ENCODE assay signal across 25 mouse cellular contexts in the genomic region with DNA sequence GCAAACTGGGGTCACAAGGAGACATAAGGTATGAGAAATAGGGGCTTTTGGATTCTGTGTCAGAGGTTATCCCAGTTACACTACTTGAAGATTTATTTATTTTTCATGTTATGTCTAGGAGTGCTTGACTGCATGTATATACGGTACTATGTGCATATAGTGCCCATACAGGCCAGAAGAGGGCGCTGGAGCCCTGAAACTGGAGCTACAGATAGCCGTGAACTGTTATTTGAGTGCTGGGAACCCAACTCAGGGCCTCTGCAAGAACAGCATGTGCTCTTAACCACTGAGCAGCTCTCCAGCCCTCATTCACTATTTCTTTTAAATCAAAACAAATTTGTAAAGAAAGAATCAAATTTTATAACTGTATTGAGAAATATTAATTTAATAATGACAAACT.
DNase-seq lines count a peak whose midpoint lies in the region; ATAC-seq and TF ChIP-seq lines count a peak whose summit lies in the region.
"Had no signal": no experiment of that assay in that cellular context is flagged by ENCODE, and none has a peak within 500 bp of the region (broad histone marks: within the 10 kb centered on the region; RNA-seq: fewer than 3 reads in every experiment).

No protein-coding gene starts in this region.

- no peak for ATAC-seq in CD4-positive, CD25-positive, alpha-beta regulatory T cell, adult 4 months
- ATAC-seq in midbrain, postnatal 0 days (ENCODE audit: low FRiP score) = no peak
- ATAC-seq in midbrain, embryonic 13.5 days = no peak
- ATAC-seq in Patski = no peak
- ATAC-seq in erythroblast, adult 5-6 weeks (replicated peaks; ENCODE audit: low FRiP score, poor library complexity, severe bottlenecking) = no peak
- ATAC-seq: forebrain, embryonic 16.5 days; intestine, embryonic 15.5 days; midbrain, embryonic 16.5 days had no signal

- CTCF ChIA-PET in Patski (lab: Charles Lee) = no interaction called here

- intact Hi-C loops in gastrocnemius, postnatal 36 days (cut with DNase I) = no loop called here

- in situ Hi-C loops in Patski (cut with MboI; ENCODE audit: low pct_unique_long_range_greater_than_20kb) = no loop called here

- H3K9me3 ChIP-seq in midbrain, postnatal 0 days (ENCODE audit: low read length) = no peaks in the 10 kb centered on the region
- no peaks in the 10 kb centered on the region for H3K9me3 ChIP-seq in midbrain, embryonic 13.5 days
- H3K9me3 ChIP-seq: embryonic facial prominence, embryonic 15.5 days; intestine, embryonic 15.5 days; limb, embryonic 13.5 days; liver, embryonic 15.5 days; neural tube, embryonic 15.5 days had no signal

- no peak overlapping the region for H3K27ac ChIP-seq in midbrain, postnatal 0 days (ENCODE audit: low read depth, low read length)
- no peak overlapping the region for H3K27ac ChIP-seq in midbrain, embryonic 13.5 days
- H3K27ac ChIP-seq: embryonic facial prominence, embryonic 15.5 days; hindbrain, embryonic 14.5 days; intestine, embryonic 15.5 days; limb, embryonic 13.5 days; liver, embryonic 15.5 days; macrophage; neural tube, embryonic 15.5 days had no signal

- POLR2A ChIA-PET in Patski (lab: Charles Lee) = no interaction called here

- H3K4me3 ChIP-seq in midbrain, postnatal 0 days (ENCODE audit: low read depth, low read length) = no peak overlapping the region
- no peak overlapping the region for H3K4me3 ChIP-seq in midbrain, embryonic 13.5 days (replicated peaks)
- H3K4me3 ChIP-seq: embryonic facial prominence, embryonic 15.5 days; intestine, embryonic 15.5 days; limb, embryonic 13.5 days; liver, embryonic 15.5 days; neural tube, embryonic 15.5 days had no signal

- H3K9ac ChIP-seq in midbrain, postnatal 0 days (replicated peaks; ENCODE audit: low read length, poor library complexity, severe bottlenecking) = no peak overlapping the region
- H3K9ac ChIP-seq in midbrain, embryonic 13.5 days (replicated peaks) = no peak overlapping the region
- H3K9ac ChIP-seq: embryonic facial prominence, embryonic 15.5 days; hindbrain, embryonic 14.5 days; intestine, embryonic 15.5 days; limb, embryonic 13.5 days; liver, embryonic 15.5 days; neural tube, embryonic 15.5 days had no signal

- 80% methylated on average over 3 of the region's 3 CpGs for WGBS in midbrain, postnatal 0 days
- WGBS in midbrain, embryonic 13.5 days = 78% methylated on average over 3 of the region's 3 CpGs

- DNase-seq in CD4-positive, CD25-positive, alpha-beta regulatory T cell, adult 2 months (ENCODE audit: low read depth, low spot score) = peak; percentile 24
- DNase-seq in midbrain, postnatal 0 days (ENCODE audit: low spot score) = no peak
- no peak for DNase-seq in Patski (ENCODE audit: low read depth, low spot score)
- no peak for DNase-seq in left cerebral cortex, adult 11 months (ENCODE audit: low spot score)
- DNase-seq in gastrocnemius, postnatal 36 days = no peak
- DNase-seq: adrenal gland, postnatal 25 days; cerebellum, adult 9-11 months; gastrocnemius, postnatal 25 days; heart, postnatal 36 days; kidney, adult 8-10 months; kidney, postnatal 10 days; right cerebral cortex, adult 18-20 months had no signal

- no peaks in the 10 kb centered on the region for H3K4me1 ChIP-seq in midbrain, postnatal 0 days (ENCODE audit: insufficient read depth, low read length)
- H3K4me1 ChIP-seq in midbrain, embryonic 13.5 days (replicated peaks) = no peaks in the 10 kb centered on the region
- H3K4me1 ChIP-seq: embryonic facial prominence, embryonic 15.5 days; intestine, embryonic 15.5 days; limb, embryonic 13.5 days; liver, embryonic 15.5 days; neural tube, embryonic 15.5 days had no signal

- peaks cover 5% of the 10 kb centered on the region; the same call in 1 of the 2 replicates for H3K36me3 ChIP-seq in midbrain, postnatal 0 days (ENCODE audit: insufficient read depth, low read length)
- H3K36me3 ChIP-seq in midbrain, embryonic 13.5 days = peaks cover 10% of the 10 kb centered on the region
- H3K36me3 ChIP-seq: intestine, embryonic 15.5 days had no signal

- H3K4me2 ChIP-seq in midbrain, postnatal 0 days (ENCODE audit: low read depth, low read length, poor library complexity, severe bottlenecking) = no peak overlapping the region
- H3K4me2 ChIP-seq in midbrain, embryonic 13.5 days (replicated peaks) = no peak overlapping the region
- H3K4me2 ChIP-seq: embryonic facial prominence, embryonic 15.5 days; hindbrain, embryonic 14.5 days; intestine, embryonic 15.5 days; limb, embryonic 13.5 days; liver, embryonic 15.5 days; neural tube, embryonic 15.5 days had no signal

- TF ChIP-seq CTCF in midbrain, postnatal 0 days (IDR thresholded peaks at IDR 0.05) = peak; percentile 13; the same call in 1 of the 2 replicates
- peak; percentile 38 for TF ChIP-seq CTCF in Patski (IDR thresholded peaks at IDR 0.05)

- H3K27me3 ChIP-seq in midbrain, postnatal 0 days (ENCODE audit: insufficient read depth, low read length) = no peaks in the 10 kb centered on the region
- no peaks in the 10 kb centered on the region for H3K27me3 ChIP-seq in midbrain, embryonic 13.5 days
- no peaks in the 10 kb centered on the region for H3K27me3 ChIP-seq in Patski
- H3K27me3 ChIP-seq: CH12.LX; embryonic facial prominence, embryonic 15.5 days; intestine, embryonic 15.5 days; limb, embryonic 13.5 days; liver, embryonic 15.5 days; neural tube, embryonic 15.5 days had no signal
